Mouse (Mus musculus): ENCODE data around the gene Shisa8. TPM values are rescaled to one million over a fixed set of nuclear protein-coding genes. Genes with fewer than 3 reads are reported as not detected.

The Shisa8 gene
- polyA plus RNA-seq, 1 experiment from 2014 or later = 0.66 TPM

DNA sequence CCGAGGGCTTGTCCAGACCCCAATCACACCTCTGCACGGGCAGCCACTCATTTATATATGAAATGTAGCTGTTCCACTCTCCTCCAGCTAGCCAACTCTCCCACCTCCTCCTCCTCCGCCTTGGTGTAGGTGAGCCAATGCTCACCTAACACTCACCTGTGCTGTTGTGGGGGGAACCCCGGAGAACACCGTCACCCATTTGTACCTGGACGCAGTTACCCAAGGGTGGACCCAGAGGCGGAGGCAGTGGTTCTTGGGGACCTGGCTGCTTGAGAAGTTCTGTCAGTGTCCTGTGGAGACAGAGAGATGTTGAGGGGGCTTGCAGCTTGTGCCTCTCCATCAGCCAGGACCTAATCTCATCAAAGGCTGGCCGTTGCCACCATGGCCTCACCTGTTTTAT lies 4.3 kb downstream of the Shisa8 start:
- DNase-seq (ENCODE audit: low spot score) (no peak), ATAC-seq (replicated peaks; ENCODE audit: low FRiP score, low read depth) (no peak)
- Histone ChIP-seq H3K4me2 (ENCODE audit: low read length) (no peak overlapping the region), H3K9me3 (replicated peaks; ENCODE audit: low read length) (no peaks in the 10 kb centered on the region), H3K9ac (ENCODE audit: low read depth, low read length) (no peak overlapping the region), H3K27me3 (ENCODE audit: insufficient read depth, low read length) (peaks cover 44% of the 10 kb centered on the region), H3K4me1 (replicated peaks; ENCODE audit: insufficient read depth, low read length) (peaks cover 11% of the 10 kb centered on the region; the same call in 1 of the 2 replicates), H3K27ac (no peak overlapping the region), H3K36me3 (ENCODE audit: insufficient read depth, low read length) (peaks cover 16% of the 10 kb centered on the region), H3K4me3 (replicated peaks; ENCODE audit: low read depth, low read length) (no peak overlapping the region)
- no peak for TF ChIP-seq CTCF (IDR thresholded peaks at IDR 0.05; ENCODE audit: low read depth)
- WGBS = 82% methylated on average over 8 of the region's 8 CpGs

DNA sequence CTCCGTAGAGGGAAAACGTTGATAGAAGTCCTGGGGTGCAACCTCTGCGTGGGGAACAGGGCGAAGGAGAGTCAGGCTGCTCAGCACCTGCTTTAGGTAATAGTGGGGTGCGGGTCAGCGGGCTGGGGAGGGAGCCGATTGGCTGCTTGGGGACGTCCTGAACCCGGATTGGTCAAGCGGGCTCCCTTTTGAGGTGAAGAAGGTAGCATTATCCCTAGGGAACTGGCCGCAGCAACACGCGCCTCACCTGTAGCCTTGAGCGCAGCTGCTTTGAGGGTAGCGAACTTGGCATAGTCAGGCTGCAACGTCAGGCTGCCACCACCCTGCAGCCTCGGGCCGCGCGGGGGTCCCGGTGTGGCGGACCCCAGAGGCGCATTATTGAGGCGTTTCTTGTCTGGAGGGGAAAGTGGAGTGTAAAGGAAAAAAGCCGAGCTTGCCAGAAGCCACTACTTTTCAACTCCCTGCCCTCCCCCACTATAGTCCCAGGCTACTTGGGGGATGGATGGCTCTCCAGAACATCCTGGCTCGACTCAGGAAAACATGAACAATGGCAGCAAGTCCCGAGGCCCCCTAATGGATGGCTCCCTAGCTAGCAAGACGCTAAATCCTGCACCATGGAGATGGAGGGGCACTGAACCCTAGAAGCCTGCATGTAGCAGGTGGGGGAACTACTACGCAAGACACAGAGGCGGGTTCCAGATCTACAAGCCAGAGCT lies 5.0 kb downstream of the Shisa8 start:
- Histone ChIP-seq H3K36me3 (ENCODE audit: insufficient read depth, low read length) (peaks cover 22% of the 10 kb centered on the region), H3K9ac (ENCODE audit: low read depth, low read length) (no peak overlapping the region), H3K27ac (no peak overlapping the region), H3K27me3 (ENCODE audit: insufficient read depth, low read length) (peaks cover 40% of the 10 kb centered on the region), H3K4me2 (ENCODE audit: low read length) (no peak overlapping the region), H3K4me3 (replicated peaks; ENCODE audit: low read depth, low read length) (no peak overlapping the region), H3K4me1 (replicated peaks; ENCODE audit: insufficient read depth, low read length) (peaks cover 10% of the 10 kb centered on the region; the same call in 1 of the 2 replicates), H3K9me3 (replicated peaks; ENCODE audit: low read length) (no peaks in the 10 kb centered on the region)
- DNase-seq (ENCODE audit: low spot score) (no peak), ATAC-seq (replicated peaks; ENCODE audit: low FRiP score, low read depth) (no peak)
- 25% methylated on average over 30 of the region's 30 CpGs for WGBS
- no peak for TF ChIP-seq CTCF (IDR thresholded peaks at IDR 0.05; ENCODE audit: low read depth)

DNA sequence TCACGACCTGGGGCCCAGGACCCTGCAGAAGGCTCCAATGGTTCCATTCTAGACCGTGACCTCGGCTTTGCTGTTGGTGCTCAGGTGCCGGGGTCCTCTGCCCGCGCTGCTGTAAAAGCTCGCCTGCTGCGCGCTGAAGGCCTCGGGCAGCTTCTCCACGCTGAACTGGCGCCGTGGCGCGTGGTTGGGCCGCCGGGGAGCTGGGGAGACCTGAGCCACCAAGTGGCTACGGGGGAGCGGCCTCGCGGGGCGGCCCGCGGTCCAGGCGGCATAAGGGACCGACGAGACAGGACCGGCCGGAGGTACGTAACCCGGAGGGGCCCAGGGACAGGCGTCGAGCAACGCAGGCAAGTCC lies 5.5 kb downstream of the Shisa8 start:
- peaks cover 34% of the 10 kb centered on the region for H3K27me3 ChIP-seq (ENCODE audit: insufficient read depth, low read length)
- no peak overlapping the region for H3K4me2 ChIP-seq (ENCODE audit: low read length)
- H3K9ac ChIP-seq (ENCODE audit: low read depth, low read length) = no peak overlapping the region
- H3K4me1 ChIP-seq (replicated peaks; ENCODE audit: insufficient read depth, low read length) = 0 out of 2 replicates have a peak, but pooled peaks cover 4% of the 10 kb centered on the region
- H3K27ac ChIP-seq = no peak overlapping the region
- H3K9me3 ChIP-seq (replicated peaks; ENCODE audit: low read length) = no peaks in the 10 kb centered on the region
- ATAC-seq (replicated peaks; ENCODE audit: low FRiP score, low read depth) = no peak
- no peak for TF ChIP-seq CTCF (IDR thresholded peaks at IDR 0.05; ENCODE audit: low read depth)
- H3K4me3 ChIP-seq (replicated peaks; ENCODE audit: low read depth, low read length) = no peak overlapping the region
- DNase-seq (ENCODE audit: low spot score) = no peak
- 17% methylated on average over 34 of the region's 34 CpGs for WGBS
- H3K36me3 ChIP-seq (ENCODE audit: insufficient read depth, low read length) = peaks cover 25% of the 10 kb centered on the region

DNA sequence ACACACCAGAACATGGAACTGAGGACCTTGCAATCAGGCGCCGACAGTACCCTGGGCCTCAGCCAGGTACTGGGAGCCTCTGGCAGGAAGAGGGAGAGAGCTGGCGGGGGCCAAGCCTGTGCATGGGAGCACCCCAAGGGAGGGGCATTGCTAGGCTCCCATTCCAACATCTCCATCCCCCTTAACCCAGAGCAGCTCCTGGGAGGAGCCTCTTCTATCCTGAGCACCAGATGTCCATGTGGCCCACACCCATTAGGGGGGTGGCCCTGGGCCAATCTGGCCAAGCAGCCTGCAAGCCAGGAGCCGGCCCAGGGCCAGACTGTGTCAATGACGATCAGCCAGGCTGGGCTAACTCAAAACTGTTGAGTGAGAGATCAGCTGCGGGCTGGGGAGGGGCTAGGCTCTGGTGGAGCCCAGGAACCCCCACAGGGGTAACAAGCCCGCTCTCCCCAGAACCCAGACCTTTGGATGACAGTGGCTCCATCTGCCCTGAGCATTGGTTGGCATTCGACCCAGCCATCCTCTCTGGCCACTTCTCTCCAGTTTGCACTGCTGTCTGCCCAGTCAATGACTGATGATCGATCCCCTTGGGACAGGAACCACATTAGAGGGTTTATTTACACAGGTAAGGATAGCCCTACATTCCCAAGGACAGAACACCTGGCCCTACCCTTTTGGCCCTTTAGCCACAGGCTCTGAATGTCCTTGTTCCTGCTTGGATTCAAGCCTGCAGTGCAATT lies 6.1 kb downstream of the Shisa8 start:
- Histone ChIP-seq H3K36me3 (ENCODE audit: insufficient read depth, low read length) (peaks cover 30% of the 10 kb centered on the region), H3K4me1 (replicated peaks; ENCODE audit: insufficient read depth, low read length) (no peaks in the 10 kb centered on the region), H3K4me2 (ENCODE audit: low read length) (no peak overlapping the region), H3K27ac (no peak overlapping the region), H3K9me3 (replicated peaks; ENCODE audit: low read length) (no peaks in the 10 kb centered on the region), H3K27me3 (ENCODE audit: insufficient read depth, low read length) (peaks cover 30% of the 10 kb centered on the region), H3K4me3 (replicated peaks; ENCODE audit: low read depth, low read length) (no peak overlapping the region), H3K9ac (ENCODE audit: low read depth, low read length) (no peak overlapping the region)
- ATAC-seq (replicated peaks; ENCODE audit: low FRiP score, low read depth) (peak; percentile 11), DNase-seq (ENCODE audit: low spot score) (no peak)
- no peak for TF ChIP-seq CTCF (IDR thresholded peaks at IDR 0.05; ENCODE audit: low read depth)
- 61% methylated on average over 9 of the region's 9 CpGs for WGBS

DNA sequence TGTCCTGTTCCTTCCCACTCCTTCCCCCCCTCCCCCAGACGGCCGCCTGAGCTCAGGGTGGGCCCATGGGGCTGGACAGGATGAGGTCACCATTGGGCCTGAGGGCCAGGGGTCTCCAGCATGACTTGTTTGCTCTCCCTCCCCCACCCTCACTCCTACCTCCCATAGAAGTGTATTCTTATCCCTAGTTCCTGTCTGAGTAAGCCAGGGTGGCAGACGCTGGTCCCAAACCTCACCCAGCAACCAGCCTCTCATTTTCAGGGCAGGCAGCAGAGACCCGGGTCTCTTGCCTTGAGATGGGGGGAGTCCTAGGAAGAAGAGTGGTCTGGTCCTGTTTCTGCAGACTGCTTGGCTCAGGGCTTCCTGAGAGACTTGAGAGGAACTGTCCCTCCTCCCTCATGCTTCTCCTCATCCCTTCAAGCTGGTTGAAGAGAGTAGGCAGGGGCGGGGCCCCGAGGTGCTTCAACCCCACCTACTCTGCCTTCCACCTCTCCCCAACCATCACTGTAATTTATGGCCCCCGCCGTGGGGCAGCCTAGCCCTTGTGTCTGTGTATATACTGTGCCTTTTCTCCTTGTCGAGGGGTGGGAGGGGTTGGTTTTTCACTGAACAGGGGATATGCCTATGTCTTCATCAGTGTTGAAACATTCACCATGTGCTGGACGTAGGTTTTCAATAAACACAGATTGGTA lies 7.8 kb downstream of the Shisa8 start:
- ATAC-seq (replicated peaks; ENCODE audit: low FRiP score, low read depth) (no peak), DNase-seq (ENCODE audit: low spot score) (no peak)
- no peaks in the 10 kb centered on the region for H3K4me1 ChIP-seq (replicated peaks; ENCODE audit: insufficient read depth, low read length)
- H3K27ac ChIP-seq = no peak overlapping the region
- no peak for TF ChIP-seq CTCF (IDR thresholded peaks at IDR 0.05; ENCODE audit: low read depth)
- WGBS = 57% methylated on average over 10 of the region's 10 CpGs
- no peaks in the 10 kb centered on the region for H3K9me3 ChIP-seq (replicated peaks; ENCODE audit: low read length)
- no peak overlapping the region for H3K4me3 ChIP-seq (replicated peaks; ENCODE audit: low read depth, low read length)
- H3K9ac ChIP-seq (ENCODE audit: low read depth, low read length) = no peak overlapping the region
- H3K4me2 ChIP-seq (ENCODE audit: low read length) = no peak overlapping the region
- H3K36me3 ChIP-seq (ENCODE audit: insufficient read depth, low read length) = peaks cover 40% of the 10 kb centered on the region
- peaks cover 17% of the 10 kb centered on the region for H3K27me3 ChIP-seq (ENCODE audit: insufficient read depth, low read length)

DNA sequence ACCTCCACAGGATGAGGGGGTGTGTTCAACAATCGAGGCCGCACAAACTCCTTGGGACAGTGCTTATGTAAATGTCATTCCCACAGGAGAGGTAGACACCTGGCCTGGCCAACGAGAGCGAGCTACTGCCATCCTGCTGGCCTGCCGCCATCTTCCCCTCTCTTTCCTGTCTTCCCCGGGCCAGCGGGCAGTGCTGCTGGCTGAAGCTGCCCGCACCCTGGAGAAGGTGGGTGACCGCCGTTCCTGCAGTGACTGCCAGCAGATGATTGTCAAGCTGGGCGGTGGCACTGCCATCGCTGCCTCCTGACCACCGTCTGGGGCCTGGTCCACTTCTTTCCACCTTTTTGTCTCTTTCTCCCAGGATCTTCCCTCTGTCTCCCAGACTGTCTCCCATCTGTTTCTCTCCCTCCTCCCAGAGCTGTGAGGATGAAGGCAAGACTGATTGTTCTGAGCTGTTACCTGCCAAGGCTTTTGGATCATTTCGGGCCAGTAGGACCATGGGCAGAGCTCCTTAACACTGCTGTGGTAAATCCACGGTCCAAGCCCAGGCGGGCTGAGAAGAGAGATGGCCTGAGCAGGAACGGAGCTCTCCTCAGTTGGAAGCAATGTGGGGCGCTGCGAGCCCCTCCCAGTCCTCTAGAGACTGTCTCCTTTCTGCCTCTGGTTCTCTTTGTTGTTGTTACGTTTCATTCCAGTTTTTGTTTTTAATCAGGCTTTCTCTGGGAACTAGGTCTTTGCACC lies 8.8 kb downstream of the Shisa8 start:
- TF ChIP-seq CTCF (IDR thresholded peaks at IDR 0.05; ENCODE audit: low read depth) = no peak
- H3K4me2 ChIP-seq (ENCODE audit: low read length) = no peak overlapping the region
- ATAC-seq (replicated peaks; ENCODE audit: low FRiP score, low read depth) = no peak
- no peak for DNase-seq (ENCODE audit: low spot score)
- WGBS = 86% methylated on average over 20 of the region's 20 CpGs
- H3K4me3 ChIP-seq (replicated peaks; ENCODE audit: low read depth, low read length) = no peak overlapping the region
- H3K27me3 ChIP-seq (ENCODE audit: insufficient read depth, low read length) = peaks cover 16% of the 10 kb centered on the region
- H3K9ac ChIP-seq (ENCODE audit: low read depth, low read length) = no peak overlapping the region
- H3K36me3 ChIP-seq (ENCODE audit: insufficient read depth, low read length) = peaks cover 43% of the 10 kb centered on the region
- H3K9me3 ChIP-seq (replicated peaks; ENCODE audit: low read length) = no peaks in the 10 kb centered on the region
- no peak overlapping the region for H3K27ac ChIP-seq
- no peaks in the 10 kb centered on the region for H3K4me1 ChIP-seq (replicated peaks; ENCODE audit: insufficient read depth, low read length)
